ENCODE assay signal across 23 mouse cellular contexts in genomic region chr5:52061226-52061625, GRCm38 (mm10).
DNase-seq lines count a peak whose midpoint lies in the region; ATAC-seq lines count a peak whose summit lies in the region.
"Had no signal": no experiment of that assay in that cellular context is flagged by ENCODE, and none has a peak within 500 bp of the region (broad histone marks: within the 10 kb centered on the region; RNA-seq: fewer than 3 reads in every experiment).

No protein-coding gene starts in this region.

- H3K4me3 ChIP-seq in midbrain, embryonic 11.5 days (ENCODE audit: low read depth, low read length) = no peak overlapping the region
- no peak overlapping the region for H3K4me3 ChIP-seq in midbrain, embryonic 13.5 days (replicated peaks)
- H3K4me3 ChIP-seq: forebrain, embryonic 10.5 days; forebrain, embryonic 13.5 days; hindbrain, embryonic 10.5 days; hindbrain, embryonic 13.5 days had no signal

- intact Hi-C loops in heart, postnatal 25 days (cut with DNase I) = loop anchor here (10.0 kb wide), 1 partner anchor 1586 kb away; no protein-coding TSS in a partner anchor

- no peaks in the 10 kb centered on the region for H3K36me3 ChIP-seq in midbrain, embryonic 11.5 days (ENCODE audit: control insufficient read depth, insufficient read depth, low read length)
- no peaks in the 10 kb centered on the region for H3K36me3 ChIP-seq in midbrain, embryonic 13.5 days
- H3K36me3 ChIP-seq: forebrain, embryonic 10.5 days; hindbrain, embryonic 10.5 days; hindbrain, embryonic 13.5 days had no signal

- H3K9ac ChIP-seq in midbrain, embryonic 11.5 days (ENCODE audit: low read length) = no peak overlapping the region
- no peak overlapping the region for H3K9ac ChIP-seq in midbrain, embryonic 13.5 days (replicated peaks)
- H3K9ac ChIP-seq: forebrain, embryonic 13.5 days; hindbrain, embryonic 13.5 days had no signal

- H3K27ac ChIP-seq in midbrain, embryonic 11.5 days (ENCODE audit: low read depth, low read length) = no peak overlapping the region
- no peak overlapping the region for H3K27ac ChIP-seq in midbrain, embryonic 13.5 days
- H3K27ac ChIP-seq: forebrain, embryonic 10.5 days; forebrain, embryonic 13.5 days; hindbrain, embryonic 10.5 days; hindbrain, embryonic 13.5 days; hindbrain, postnatal 0 days had no signal

- WGBS in midbrain, embryonic 11.5 days = 69% methylated on average over 6 of the region's 6 CpGs
- 73% methylated on average over 6 of the region's 6 CpGs for WGBS in midbrain, embryonic 13.5 days

- peak; percentile 7 for DNase-seq in adrenal gland, postnatal 14 days
- DNase-seq in adrenal gland, postnatal 25 days = no peak
- DNase-seq in midbrain, embryonic 11.5 days (ENCODE audit: low spot score, missing footprints) = peak; percentile 71
- DNase-seq in skeletal muscle tissue, adult 2 months (ENCODE audit: low read depth, low spot score) = peak; percentile 5
- no peak for DNase-seq in heart, postnatal 25 days (ENCODE audit: low spot score)
- DNase-seq: cerebellum, adult 18-20 months; cerebellum, adult 9-10 months; cerebellum, postnatal 14 days; gastrocnemius, postnatal 36 days; heart, adult 11 months; heart, postnatal 36 days; kidney, adult 18-20 months had no signal

- H3K27me3 ChIP-seq in midbrain, embryonic 11.5 days (ENCODE audit: control insufficient read depth, insufficient read depth, low read length) = no peaks in the 10 kb centered on the region
- no peaks in the 10 kb centered on the region for H3K27me3 ChIP-seq in midbrain, embryonic 13.5 days
- H3K27me3 ChIP-seq: forebrain, embryonic 13.5 days had no signal

- H3K9me3 ChIP-seq in midbrain, embryonic 11.5 days (ENCODE audit: control insufficient read depth, low read length) = no peaks in the 10 kb centered on the region
- no peaks in the 10 kb centered on the region for H3K9me3 ChIP-seq in midbrain, embryonic 13.5 days
- H3K9me3 ChIP-seq: forebrain, embryonic 10.5 days; forebrain, embryonic 13.5 days; hindbrain, embryonic 10.5 days; hindbrain, embryonic 13.5 days had no signal

- no peak for ATAC-seq in midbrain, embryonic 11.5 days (ENCODE audit: low FRiP score)
- no peak for ATAC-seq in midbrain, embryonic 13.5 days
- ATAC-seq: CD4-positive, CD25-positive, alpha-beta regulatory T cell, adult 4 months; forebrain, embryonic 13.5 days; forebrain, embryonic 16.5 days; hindbrain, postnatal 0 days; inflammation-experienced regulatory T-cells, adult 6 months; intestine, embryonic 16.5 days had no signal

- H3K4me2 ChIP-seq in midbrain, embryonic 11.5 days = no peak overlapping the region
- no peak overlapping the region for H3K4me2 ChIP-seq in midbrain, embryonic 13.5 days (replicated peaks)
- H3K4me2 ChIP-seq: forebrain, embryonic 13.5 days; heart, embryonic 11.5 days; hindbrain, embryonic 13.5 days had no signal

- H3K4me1 ChIP-seq in midbrain, embryonic 11.5 days (ENCODE audit: control insufficient read depth, insufficient read depth, low read length) = no peaks in the 10 kb centered on the region
- H3K4me1 ChIP-seq in midbrain, embryonic 13.5 days (replicated peaks) = no peaks in the 10 kb centered on the region
- H3K4me1 ChIP-seq: forebrain, embryonic 13.5 days; hindbrain, embryonic 10.5 days; hindbrain, embryonic 13.5 days had no signal

Comparison
In these comparisons a context has a peak if more than half of its experiments do, and no peak if none do; other contexts are left out.
1. DNase-seq: peak in adrenal gland, postnatal 14 days (single experiment), midbrain, embryonic 11.5 days (single experiment) and skeletal muscle tissue, adult 2 months (single experiment); none in adrenal gland, postnatal 25 days (single experiment) and heart, postnatal 25 days (single experiment).